Mouse (Mus musculus): Measurements from ENCODE around the gene Arpc5l. TPM values are rescaled to one million over a fixed set of nuclear protein-coding genes. Genes with fewer than 3 reads are reported as not detected.

Arpc5l gene
- 104 TPM for polyA plus RNA-seq (2014; fragmentation: Illumina TruSeq; extraction: RNeasy Lipid Tissue Mini Kit (QIAGEN cat#74804); ENCODE audit: low read depth, low replicate concordance)

DNA sequence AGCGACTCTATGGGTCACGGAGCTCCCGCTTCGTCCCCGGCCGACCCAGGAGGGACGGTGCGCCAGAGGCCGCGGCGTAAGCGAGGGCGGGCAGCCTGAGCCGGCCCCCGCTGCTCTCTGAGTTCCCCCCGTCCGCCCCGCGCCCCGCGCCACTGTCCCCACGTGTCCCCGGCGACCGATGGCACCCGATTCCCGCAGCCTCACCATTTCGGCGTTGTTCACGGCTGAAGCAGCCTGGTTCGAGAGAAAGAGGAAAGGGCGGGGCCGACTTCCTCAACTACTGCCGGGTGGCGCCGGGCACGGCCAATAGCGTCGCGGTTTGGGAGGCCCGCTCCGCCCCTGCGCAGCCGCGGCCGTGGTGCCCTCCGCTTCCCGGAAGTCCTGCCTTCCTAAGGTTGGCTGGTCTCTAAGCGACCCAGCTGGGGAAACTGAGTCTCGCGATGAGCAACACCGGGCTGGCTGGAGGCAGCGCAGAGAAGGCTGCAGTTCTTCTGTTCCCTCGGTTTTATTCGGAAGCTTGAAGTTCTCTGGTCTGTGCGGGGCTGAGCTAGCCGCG lies at the start of gene Arpc5l:
Gene Arpc5l, plus strand, starts transcription at position 469 of the 556 bp plus-strand sequence.

DNA sequence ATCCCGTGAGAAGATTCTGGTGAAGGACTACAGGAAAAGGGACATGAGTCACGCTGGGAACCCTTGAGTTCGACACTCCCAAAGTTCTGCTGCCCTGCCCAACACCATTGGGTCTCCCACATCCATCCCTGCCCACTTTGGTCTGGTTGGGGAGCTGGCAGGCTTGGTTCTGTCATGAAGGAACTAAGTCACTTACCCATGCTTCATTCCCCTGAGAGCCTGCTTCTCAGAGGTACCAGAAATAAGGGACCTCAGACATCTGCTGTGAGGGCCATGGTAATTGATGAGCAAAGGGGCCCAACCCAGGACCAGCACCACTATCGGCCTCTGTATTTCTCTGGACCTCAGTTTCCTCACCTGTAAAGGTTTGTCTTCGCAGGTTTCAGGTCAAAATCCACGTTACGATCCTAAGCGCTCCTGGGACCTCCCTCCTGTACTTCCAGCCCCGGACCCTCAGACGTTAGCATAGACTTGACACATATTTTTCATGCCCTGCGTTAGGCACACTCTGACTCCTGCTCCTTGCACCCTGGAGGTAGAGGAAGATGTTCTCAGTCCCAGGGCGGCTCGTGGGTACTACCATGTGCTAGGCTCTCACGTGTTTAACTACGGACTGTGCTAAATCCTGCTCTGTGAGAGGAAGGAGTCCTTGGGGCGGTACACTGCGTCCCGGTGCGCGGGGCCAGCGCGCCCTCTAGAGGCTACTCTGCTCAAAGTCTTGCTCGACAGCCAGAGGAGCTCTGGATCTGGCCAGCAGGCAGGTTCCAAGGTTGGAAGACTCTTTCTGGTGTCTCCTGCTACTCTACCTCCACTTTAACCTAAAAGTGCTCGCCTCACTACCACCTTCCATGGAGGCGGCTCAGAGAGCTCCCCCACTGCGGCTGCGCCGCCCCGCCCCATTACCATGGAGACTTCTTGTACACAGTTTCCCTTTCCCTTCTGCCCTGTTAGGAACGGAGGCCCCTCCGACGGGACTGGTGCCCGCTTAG lies 7.5 kb upstream of the Arpc5l start, which contains the start of gene Wdr38:
Gene Wdr38, plus strand, starts transcription at position 91 of the 989 bp plus-strand sequence.

GRCm38 (mm10) chr2:39005574-39006079 lies 479 bp downstream of the Arpc5l start, which contains the start of gene Rpl35:
Rpl35 (minus strand) TSS chr2:39005624.

Other genes starting within 250 kb of the Arpc5l start
- gene Nr6a1, start 77.7 kb upstream of the Arpc5l start, polyA plus RNA-seq (2014; fragmentation: Illumina TruSeq; extraction: RNeasy Lipid Tissue Mini Kit (QIAGEN cat#74804); ENCODE audit: low read depth, low replicate concordance), result 11.6 TPM
- 0.13 TPM for gene Olfml2a, start 73.4 kb upstream of the Arpc5l start, polyA plus RNA-seq (2014; fragmentation: Illumina TruSeq; extraction: RNeasy Lipid Tissue Mini Kit (QIAGEN cat#74804); ENCODE audit: low read depth, low replicate concordance)
- not detected for gene Wdr38, start 7.9 kb upstream of the Arpc5l start, polyA plus RNA-seq (2014; fragmentation: Illumina TruSeq; extraction: RNeasy Lipid Tissue Mini Kit (QIAGEN cat#74804); ENCODE audit: low read depth, low replicate concordance)
- gene Rpl35, start 276 bp downstream of the Arpc5l start, polyA plus RNA-seq (2014; fragmentation: Illumina TruSeq; extraction: RNeasy Lipid Tissue Mini Kit (QIAGEN cat#74804); ENCODE audit: low read depth, low replicate concordance), result 32.2 TPM
- 20.5 TPM for gene Golga1, start 60.2 kb downstream of the Arpc5l start, polyA plus RNA-seq (2014; fragmentation: Illumina TruSeq; extraction: RNeasy Lipid Tissue Mini Kit (QIAGEN cat#74804); ENCODE audit: low read depth, low replicate concordance)
- gene Scai, start 185.4 kb downstream of the Arpc5l start, polyA plus RNA-seq (2014; fragmentation: Illumina TruSeq; extraction: RNeasy Lipid Tissue Mini Kit (QIAGEN cat#74804); ENCODE audit: low read depth, low replicate concordance), result 3.0 TPM
- gene Ppp6c, start 221.1 kb downstream of the Arpc5l start, polyA plus RNA-seq (2014; fragmentation: Illumina TruSeq; extraction: RNeasy Lipid Tissue Mini Kit (QIAGEN cat#74804); ENCODE audit: low read depth, low replicate concordance), result 79.7 TPM